Mouse (Mus musculus): ENCODE data around the gene Catsperg2. TPM values are rescaled to one million over a fixed set of nuclear protein-coding genes. Genes with fewer than 3 reads are reported as not detected.
"Not testable (repeated sequence)": the region's sequence is repeated elsewhere in the genome, so short reads cannot be mapped to it uniquely, and the experiment has no call there.

Gene Catsperg2
- polyA plus RNA-seq (2015; fragmentation: Nextera tagmentation; extraction: Ambion mirVana), result 0.13 and 0.19 TPM in 2 replicates

- not testable (repeated sequence) for H3K27me3 ChIP-seq; ATAC-seq (ENCODE audit: borderline replicate concordance, extremely low read depth, low FRiP score, low TSS enrichment); H3K27ac ChIP-seq; H3K9me3 ChIP-seq; H3K4me2 ChIP-seq; H3K4me1 ChIP-seq; H3K36me3 ChIP-seq; H3K9ac ChIP-seq; H3K4me3 ChIP-seq
- 54% methylated on average over 11 of the region's 11 CpGs for WGBS
These were observed at the start of gene Catsperg2 for GRCm38 (mm10) chr7:29726860-29727259. Gene Catsperg2, minus strand, starts transcription at chr7:29727032.

GRCm38 (mm10) chr7:29776568-29776967, 49.7 kb upstream of the Catsperg2 start:
- Histone ChIP-seq H3K36me3 (peaks cover 76% of the 10 kb centered on the region), H3K4me2 (no peak overlapping the region), H3K9me3 (no peaks in the 10 kb centered on the region), H3K4me1 (no peaks in the 10 kb centered on the region), H3K27me3 (no peaks in the 10 kb centered on the region), H3K4me3 (no peak overlapping the region), H3K27ac (no peak overlapping the region), H3K9ac (no peak overlapping the region)
- 94% methylated on average over 19 of the region's 19 CpGs for WGBS
- no peak for ATAC-seq (ENCODE audit: borderline replicate concordance, extremely low read depth, low FRiP score, low TSS enrichment)

- H3K27ac ChIP-seq, result no peak overlapping the region
- no peak for ATAC-seq (ENCODE audit: borderline replicate concordance, extremely low read depth, low FRiP score, low TSS enrichment)
- H3K27me3 ChIP-seq, result no peaks in the 10 kb centered on the region
- H3K4me2 ChIP-seq, result no peak overlapping the region
- H3K9me3 ChIP-seq, result no peaks in the 10 kb centered on the region
- peaks cover 6% of the 10 kb centered on the region; the same call in 1 of the 2 replicates for H3K4me1 ChIP-seq
- WGBS, result 92% methylated on average over 3 of the region's 3 CpGs
- H3K4me3 ChIP-seq, result no peak overlapping the region
- H3K9ac ChIP-seq, result no peak overlapping the region
- H3K36me3 ChIP-seq, result peaks cover 75% of the 10 kb centered on the region
These were observed 47.5 kb upstream of the Catsperg2 start for GRCm38 (mm10) chr7:29774371-29774770.

GRCm38 (mm10) chr7:29773503-29773902, 46.7 kb upstream of the Catsperg2 start:
- Histone ChIP-seq H3K9ac (no peak overlapping the region), H3K4me2 (no peak overlapping the region), H3K9me3 (no peaks in the 10 kb centered on the region), H3K4me1 (peaks cover 8% of the 10 kb centered on the region; the same call in 1 of the 2 replicates), H3K4me3 (no peak overlapping the region), H3K36me3 (peaks cover 66% of the 10 kb centered on the region), H3K27ac (no peak overlapping the region), H3K27me3 (no peaks in the 10 kb centered on the region)
- ATAC-seq (ENCODE audit: borderline replicate concordance, extremely low read depth, low FRiP score, low TSS enrichment), result no peak
- WGBS, result 84% methylated on average over 7 of the region's 7 CpGs

GRCm38 (mm10) chr7:29768980-29769379, 42.1 kb upstream of the Catsperg2 start:
- no peaks in the 10 kb centered on the region for H3K9me3 ChIP-seq
- H3K4me2 ChIP-seq, result peak overlapping the region; percentile 73
- no peak overlapping the region for H3K27ac ChIP-seq
- H3K4me3 ChIP-seq, result peak overlapping the region; percentile 70
- 3% methylated on average over 10 of the region's 10 CpGs for WGBS
- H3K27me3 ChIP-seq, result no peaks in the 10 kb centered on the region
- peaks cover 22% of the 10 kb centered on the region for H3K36me3 ChIP-seq
- H3K4me1 ChIP-seq, result peaks cover 8% of the 10 kb centered on the region; the same call in 1 of the 2 replicates
- no peak for ATAC-seq (ENCODE audit: borderline replicate concordance, extremely low read depth, low FRiP score, low TSS enrichment)
- H3K9ac ChIP-seq, result peak overlapping the region; percentile 60

- peak; percentile 95 for ATAC-seq (ENCODE audit: borderline replicate concordance, extremely low read depth, low FRiP score, low TSS enrichment)
- H3K9me3 ChIP-seq, result no peaks in the 10 kb centered on the region
- peaks cover 8% of the 10 kb centered on the region; the same call in 1 of the 2 replicates for H3K4me1 ChIP-seq
- H3K27ac ChIP-seq, result peak within 1 kb of the TSS; percentile 95
- peaks cover 15% of the 10 kb centered on the region for H3K36me3 ChIP-seq
- peak within 1 kb of the TSS; percentile 73 for H3K4me2 ChIP-seq
- H3K9ac ChIP-seq, result peak within 1 kb of the TSS; percentile 60
- H3K27me3 ChIP-seq, result no peaks in the 10 kb centered on the region
- under 1% methylated on average over 32 of the region's 32 CpGs for WGBS
- peak within 1 kb of the TSS; percentile 70 for H3K4me3 ChIP-seq
These were observed 41.5 kb upstream of the Catsperg2 start, which contains the start of gene Zfp84 for GRCm38 (mm10) chr7:29768090-29768900. Gene Zfp84, plus strand, starts transcription at chr7:29768552.

GRCm38 (mm10) chr7:29767058-29767686, 40.3 kb upstream of the Catsperg2 start:
- H3K9me3 ChIP-seq, result no peaks in the 10 kb centered on the region
- H3K4me1 ChIP-seq, result peaks cover 8% of the 10 kb centered on the region; the same call in 1 of the 2 replicates
- H3K4me2 ChIP-seq, result peak overlapping the region; percentile 73
- H3K36me3 ChIP-seq, result peaks cover 6% of the 10 kb centered on the region
- H3K27me3 ChIP-seq, result no peaks in the 10 kb centered on the region
- H3K9ac ChIP-seq, result peak overlapping the region; percentile 54
- under 1% methylated on average over 15 of the region's 15 CpGs for WGBS
- ATAC-seq (ENCODE audit: borderline replicate concordance, extremely low read depth, low FRiP score, low TSS enrichment), result peak; percentile 63
- H3K27ac ChIP-seq, result peak overlapping the region; percentile 67
- peak overlapping the region; percentile 70 for H3K4me3 ChIP-seq

- no peak overlapping the region for H3K27ac ChIP-seq
- no peak for ATAC-seq (ENCODE audit: borderline replicate concordance, extremely low read depth, low FRiP score, low TSS enrichment)
- H3K4me2 ChIP-seq, result no peak overlapping the region
- no peak overlapping the region for H3K9ac ChIP-seq
- no peaks in the 10 kb centered on the region for H3K9me3 ChIP-seq
- H3K4me3 ChIP-seq, result no peak overlapping the region
- no peaks in the 10 kb centered on the region for H3K36me3 ChIP-seq
- H3K4me1 ChIP-seq, result peaks cover 6% of the 10 kb centered on the region; the same call in 1 of the 2 replicates
- 73% methylated on average over 7 of the region's 7 CpGs for WGBS
- no peaks in the 10 kb centered on the region for H3K27me3 ChIP-seq
These were observed 37.9 kb upstream of the Catsperg2 start for GRCm38 (mm10) chr7:29764702-29765101.

- Histone ChIP-seq H3K9ac (no peak overlapping the region), H3K27me3 (no peaks in the 10 kb centered on the region), H3K4me3 (no peak overlapping the region), H3K9me3 (no peaks in the 10 kb centered on the region), H3K27ac (no peak overlapping the region), H3K4me1 (no peaks in the 10 kb centered on the region), H3K36me3 (no peaks in the 10 kb centered on the region), H3K4me2 (no peak overlapping the region)
- ATAC-seq (ENCODE audit: borderline replicate concordance, extremely low read depth, low FRiP score, low TSS enrichment), result no peak
- 84% methylated on average over 5 of the region's 5 CpGs for WGBS
These were observed 33.6 kb upstream of the Catsperg2 start for GRCm38 (mm10) chr7:29760476-29760875.

- H3K4me3 ChIP-seq, result no peak overlapping the region
These were observed 15.4 kb upstream of the Catsperg2 start for GRCm38 (mm10) chr7:29742258-29742657.

GRCm38 (mm10) chr7:29728055-29728454, 1.2 kb upstream of the Catsperg2 start:
- H3K9me3 ChIP-seq, result 0 out of 2 replicates have a peak, but pooled peaks cover 2% of the 10 kb centered on the region
- H3K36me3 ChIP-seq, result no peaks in the 10 kb centered on the region
- no peaks in the 10 kb centered on the region for H3K4me1 ChIP-seq
- H3K27me3 ChIP-seq, result no peaks in the 10 kb centered on the region
- H3K27ac ChIP-seq, result no peak overlapping the region
- 78% methylated on average over 2 of the region's 2 CpGs for WGBS
- no peak overlapping the region for H3K9ac ChIP-seq
- H3K4me2 ChIP-seq, result no peak overlapping the region
- no peak for ATAC-seq (ENCODE audit: borderline replicate concordance, extremely low read depth, low FRiP score, low TSS enrichment)
- no peak overlapping the region for H3K4me3 ChIP-seq

More at GRCm38 (mm10) chr7:29742258-29742657, 15.4 kb upstream of the Catsperg2 start:
- no peaks in the 10 kb centered on the region for H3K36me3 ChIP-seq
- no peak overlapping the region for H3K9ac ChIP-seq
- no peaks in the 10 kb centered on the region for H3K9me3 ChIP-seq
- H3K27ac ChIP-seq, result no peak overlapping the region
- no peak overlapping the region for H3K4me2 ChIP-seq
- 75% methylated on average over 3 of the region's 3 CpGs for WGBS
- no peak for ATAC-seq (ENCODE audit: borderline replicate concordance, extremely low read depth, low FRiP score, low TSS enrichment)
- H3K27me3 ChIP-seq, result no peaks in the 10 kb centered on the region
- H3K4me1 ChIP-seq, result no peaks in the 10 kb centered on the region

Data from lung, embryonic 15.5 days (tissue).